Mouse (Mus musculus) megakaryocyte progenitor cell, adult 5-6 weeks (primary cell): ENCODE measurements around the gene Ska2. TPM values are rescaled to one million over a fixed set of nuclear protein-coding genes. Genes with fewer than 3 reads are reported as not detected.

Experiments
- ATAC-seq: replicated peaks from 2 replicates; pipeline ENCODE4 v1.8.0; 2016; ENCODE audit warnings: mild to moderate bottlenecking, moderate TSS enrichment, inconsistent platforms; ENCODE audit not compliant: poor library complexity
- total RNA-seq, 2 experiments: library from RNA; stranded (forward) in 1 of 2; stranded (reverse) in 1 of 2; fragments of 157-497, 149-512 nt in 1 of 2; fragments of 200-1000 nt in 1 of 2; gene quantifications; 2 replicates each; pipeline versions ENCODE4 v1.2.3 to v1.2.4; 2015 to 2017

Ska2 gene
- total RNA-seq, 2 experiments from 2014 or later, result 25.3 to 34.5 TPM

- ATAC-seq, result no peak
Measured at GRCm38 (mm10) chr11:87163751-87164150, 54.7 kb downstream of the Ska2 start.

GRCm38 (mm10) chr11:87173625-87174024 is 64.6 kb downstream of the Ska2 start:
- no peak for ATAC-seq

Other genes starting within 250 kb of the Ska2 start
- gene Ypel2, start 115.5 kb upstream of the Ska2 start, total RNA-seq (2015), result 6.8 and 8.6 TPM in 2 replicates
- gene Ypel2, start 115.5 kb upstream of the Ska2 start, total RNA-seq (2017), result 5.8 and 6.2 TPM in 2 replicates
- gene Gdpd1, start 35.2 kb upstream of the Ska2 start, total RNA-seq (2015), result 1.5 and 2.0 TPM in 2 replicates
- 1.5 and 2.5 TPM in 2 replicates for gene Gdpd1, start 35.2 kb upstream of the Ska2 start, total RNA-seq (2017)
- 18.8 and 21.2 TPM in 2 replicates for gene Smg8, start 22.5 kb upstream of the Ska2 start, total RNA-seq (2015)
- 27.1 and 27.9 TPM in 2 replicates for gene Smg8, start 22.5 kb upstream of the Ska2 start, total RNA-seq (2017)
- gene Prr11, start 526 bp upstream of the Ska2 start, total RNA-seq (2015), result 41.1 and 47.6 TPM in 2 replicates
- 9.5 and 11.3 TPM in 2 replicates for gene Prr11, start 526 bp upstream of the Ska2 start, total RNA-seq (2017)
- 38.4 and 42.6 TPM in 2 replicates for gene Trim37, start 17.8 kb downstream of the Ska2 start, total RNA-seq (2015)
- 53.4 and 70.0 TPM in 2 replicates for gene Trim37, start 17.8 kb downstream of the Ska2 start, total RNA-seq (2017)
- 0.76 and 0.91 TPM in 2 replicates for gene Ppm1e, start 249.8 kb downstream of the Ska2 start, total RNA-seq (2015)
- 0.87 and 2.6 TPM in 2 replicates for gene Ppm1e, start 249.8 kb downstream of the Ska2 start, total RNA-seq (2017)